Mouse (Mus musculus): ENCODE results near the gene Entpd7.

GRCm38 (mm10) chr19:43724821-43725220 is 35.3 kb downstream of the Entpd7 start:
- no peak for TF ChIP-seq ZNF384 (IDR thresholded peaks at IDR 0.05; ENCODE audit: low read depth, low read length)
- TF ChIP-seq ZC3H11A (IDR thresholded peaks at IDR 0.05; ENCODE audit: borderline replicate concordance, low read depth, low read length): no peak
- no peak for TF ChIP-seq HCFC1 (IDR thresholded peaks at IDR 0.05; ENCODE audit: borderline replicate concordance, insufficient read depth, low read length)
- no peak for TF ChIP-seq CHD2 (IDR thresholded peaks at IDR 0.05; ENCODE audit: low read depth, low read length)
- TF ChIP-seq MAFK (IDR thresholded peaks at IDR 0.05; ENCODE audit: insufficient read depth, low read depth, low read length): no peak
